Mouse (Mus musculus) liver, postnatal 0 days (tissue): Measurements from ENCODE around the gene Tshz3. TPM values are rescaled to one million over a fixed set of nuclear protein-coding genes. Genes with fewer than 3 reads are reported as not detected.

Experiments
- ATAC-seq: fragments of 200-750 bp; cut with Nextera tagmentation; 2 replicates; pipeline ENCODE4 v1.8.0; 2017; ENCODE audit warnings: mild to moderate bottlenecking, moderate library complexity
- DNase-seq: peaks from one replicate; pipeline ENCODE4 v3.0.0-alpha.2; 2016
- H3K27ac ChIP-seq: fragments of 300-500 bp; sonication (generic); 2 replicates; pipeline ENCODE4 v1.5.1; 2014; ENCODE audit warnings: antibody characterized with exemption, moderate library complexity, mild to moderate bottlenecking, low read depth
- H3K27me3 ChIP-seq: fragments of 300-500 bp; sonication (generic); 2 replicates; pipeline ENCODE4 v1.6.1; 2014; ENCODE audit warnings: low read length, control low read depth, mixed read lengths; ENCODE audit not compliant: insufficient read depth
- H3K36me3 ChIP-seq: fragments of 300-500 bp; sonication (generic); replicated peaks from 2 replicates; pipeline ENCODE4 v1.6.1; 2014; ENCODE audit warnings: mild to moderate bottlenecking, control low read depth, low read length, moderate library complexity, mixed read lengths; ENCODE audit not compliant: insufficient read depth
- H3K4me1 ChIP-seq: fragments of 300-500 bp; sonication (generic); 2 replicates; pipeline ENCODE4 v1.6.1; 2014; ENCODE audit warnings: antibody characterized with exemption, mild to moderate bottlenecking, control low read depth; ENCODE audit not compliant: insufficient read depth
- H3K4me2 ChIP-seq: fragments of 300-500 bp; sonication (generic); 2 replicates; pipeline ENCODE4 v1.6.1; 2014; ENCODE audit warnings: low read depth, mild to moderate bottlenecking, low read length, moderate library complexity, mixed read lengths
- H3K4me3 ChIP-seq: fragments of 300-500 bp; sonication (generic); 2 replicates; pipeline ENCODE4 v1.5.1; 2014; ENCODE audit warnings: low read depth, low read length
- H3K9ac ChIP-seq: fragments of 300-500 bp; sonication (generic); replicated peaks from 2 replicates; pipeline ENCODE4 v1.6.1; 2014; ENCODE audit warnings: mild to moderate bottlenecking, moderate library complexity
- H3K9me3 ChIP-seq: fragments of 300-500 bp; sonication (generic); 2 replicates; pipeline ENCODE4 v1.6.1; 2016; ENCODE audit warnings: mild to moderate bottlenecking, control low read depth, low read length, mixed read lengths
- CTCF ChIP-seq: sonication (generic); IDR thresholded peaks from 2 replicates; pipeline ENCODE4 v1.5.1; 2016; ENCODE audit warnings: antibody characterized with exemption, low read depth
- EP300 ChIP-seq: IDR thresholded peaks from 2 replicates; pipeline ENCODE4 v1.6.1; 2016; ENCODE audit warnings: antibody characterized with exemption, low read depth, mild to moderate bottlenecking
- WGBS: fragments of 180-500 bp; shearing (Covaris S2); extraction: QIAGEN DNeasy Blood & Tissue Kit; methylation state at CpG from one replicate; pipeline ENCODE4 v1.1.7; 2014; ENCODE audit not compliant: insufficient replicate concordance; 5-methylcytosine and 5-hydroxymethylcytosine counted together
- polyA plus RNA-seq: library from polyadenylated mRNA; unstranded; fragments of >200 nt; fragmentation: Nextera tagmentation; extraction: Ambion mirVana; gene quantifications from 2 replicates; pipeline ENCODE4 v1.2.1, GENCODE M21; 2015

The Tshz3 gene
- polyA plus RNA-seq, 1 experiment from 2014 or later = 0.60 TPM

GRCm38 (mm10) chr7:36784243-36784773, 86.4 kb downstream of the Tshz3 start:
- ATAC-seq (no peak), DNase-seq (no peak)
- Histone ChIP-seq H3K9ac (no peak overlapping the region), H3K9me3 (no peaks in the 10 kb centered on the region), H3K4me2 (no peak overlapping the region), H3K4me1 (no peaks in the 10 kb centered on the region), H3K27me3 (no peaks in the 10 kb centered on the region), H3K27ac (no peak overlapping the region), H3K36me3 (no peaks in the 10 kb centered on the region), H3K4me3 (no peak overlapping the region)
- TF ChIP-seq CTCF (no peak), EP300 (no peak)
- 68% methylated on average over 4 of the region's 4 CpGs for WGBS

GRCm38 (mm10) chr7:36786713-36787421, 88.9 kb downstream of the Tshz3 start:
- Histone ChIP-seq H3K9me3 (no peaks in the 10 kb centered on the region), H3K4me3 (no peak overlapping the region), H3K27me3 (no peaks in the 10 kb centered on the region), H3K27ac (no peak overlapping the region), H3K36me3 (no peaks in the 10 kb centered on the region), H3K9ac (no peak overlapping the region), H3K4me2 (no peak overlapping the region), H3K4me1 (no peaks in the 10 kb centered on the region)
- TF ChIP-seq CTCF = no peak
- no peak for TF ChIP-seq EP300
- ATAC-seq = no peak
- DNase-seq = no peak
- 50% methylated on average over 10 of the region's 10 CpGs for WGBS

GRCm38 (mm10) chr7:36796392-36797187, 98.7 kb downstream of the Tshz3 start:
- Histone ChIP-seq H3K27ac (no peak overlapping the region), H3K27me3 (no peaks in the 10 kb centered on the region), H3K4me1 (no peaks in the 10 kb centered on the region), H3K9me3 (no peaks in the 10 kb centered on the region), H3K4me3 (no peak overlapping the region), H3K9ac (no peak overlapping the region), H3K36me3 (no peaks in the 10 kb centered on the region), H3K4me2 (no peak overlapping the region)
- ATAC-seq (no peak), DNase-seq (no peak)
- no peak for TF ChIP-seq CTCF
- no peak for TF ChIP-seq EP300
- WGBS = 79% methylated on average over 15 of the region's 15 CpGs
